Mouse (Mus musculus) cerebellum, postnatal 4 days (tissue): ENCODE results near the gene Serpinb3b.
A peak's percentile ranks its signal among the peaks of the same experiment; 100 is the strongest.
"Not testable (repeated sequence)": the region's sequence is repeated elsewhere in the genome, so short reads cannot be mapped to it uniquely, and the experiment has no call there.

ENCODE experiments used
- DNase-seq, 2 experiments: peaks; one replicate each; pipeline ENCODE4 v3.0.0; 2022; ENCODE audit warnings: low spot score in 2 of 2, mixed read lengths in 1 of 2

Gene Serpinb3b

DNA sequence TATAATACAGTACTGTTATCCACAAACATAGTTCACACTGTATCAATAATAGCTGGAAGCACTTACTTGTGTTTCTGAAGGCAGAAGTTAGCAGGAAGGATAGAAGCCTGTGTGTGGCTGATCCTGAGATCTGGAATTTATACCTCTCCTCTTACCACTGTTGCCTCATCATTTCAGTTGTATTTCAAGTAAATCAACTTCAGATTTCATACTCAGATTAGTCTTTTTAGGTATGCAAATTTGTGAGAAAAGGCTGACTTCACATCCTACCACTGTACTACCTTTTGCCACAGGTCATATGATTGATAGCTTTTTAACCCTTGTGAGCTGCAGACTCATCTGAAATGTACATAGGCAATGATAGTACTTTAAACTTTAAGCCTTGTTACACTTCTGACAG is at the start of gene Serpinb3b, which contains the start of gene Serpinb3c:
Serpinb3b (minus strand) TSS at position 101 of the 400 bp plus-strand sequence.
Serpinb3c (minus strand) TSS at position 111 of the 400 bp plus-strand sequence.
- not testable (repeated sequence) for DNase-seq

DNA sequence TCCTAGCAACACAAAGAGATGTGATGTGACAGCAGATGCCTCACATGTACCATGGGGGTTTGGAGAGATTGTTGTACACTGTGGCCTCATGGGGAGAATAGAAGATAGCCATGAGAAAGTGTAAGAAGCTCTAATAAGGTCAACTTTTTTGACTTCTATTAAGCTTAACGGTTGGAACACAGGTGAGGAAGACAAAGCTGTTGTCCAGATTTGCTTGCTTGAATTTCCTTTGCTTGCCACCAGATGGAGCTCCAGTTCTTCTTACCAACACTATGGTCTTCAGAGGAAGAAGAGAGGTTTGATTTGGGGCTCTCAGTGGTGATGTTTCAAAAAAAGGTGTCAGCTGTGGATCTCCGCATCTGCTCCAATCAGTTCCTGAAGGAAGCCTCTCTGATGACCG is 35.0 kb downstream of the Serpinb3b start:
- not testable (repeated sequence) for DNase-seq

DNA sequence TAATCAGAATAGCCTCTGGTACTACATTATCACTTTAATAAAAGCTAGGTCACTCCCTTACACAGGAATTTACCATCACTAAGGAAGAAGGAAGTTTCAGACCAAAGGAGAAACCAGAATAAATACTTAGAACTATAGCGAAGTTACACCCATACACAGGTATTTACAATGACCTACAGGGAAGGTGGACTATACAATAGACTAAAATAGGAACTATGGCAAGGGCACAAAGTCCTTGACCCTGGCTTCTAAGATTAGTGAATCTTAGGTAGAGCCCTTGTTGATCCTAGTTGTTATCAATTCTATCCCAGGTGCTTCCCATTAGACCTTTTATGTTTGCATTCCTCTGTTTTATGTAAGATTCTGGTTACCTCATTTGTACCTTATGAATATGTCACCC is 60.9 kb downstream of the Serpinb3b start:
- DNase-seq, result not testable (repeated sequence)

DNA sequence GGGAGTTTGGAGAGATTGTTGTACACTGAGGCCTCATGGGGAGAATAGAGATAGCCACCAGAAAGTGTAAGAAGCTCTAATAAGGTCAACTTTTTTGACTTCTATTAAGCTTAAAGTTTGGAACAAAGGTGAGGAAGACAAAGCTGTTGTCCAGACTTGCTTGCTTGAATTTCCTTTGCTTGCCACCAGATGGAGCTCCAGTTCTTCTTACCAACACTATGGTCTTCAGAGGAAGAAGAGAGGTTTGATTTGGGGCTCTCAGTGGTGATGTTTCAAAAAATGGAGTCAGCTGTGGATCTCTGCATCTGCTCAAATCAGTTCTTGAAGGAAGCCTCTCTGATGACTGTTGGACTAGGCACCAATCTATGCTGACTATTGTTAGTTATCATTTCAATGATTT is 150.7 kb downstream of the Serpinb3b start:
- DNase-seq, result peak in 1 of 2 experiments; percentile 4
